Mouse (Mus musculus): ENCODE results near the gene Cd151.

DNA sequence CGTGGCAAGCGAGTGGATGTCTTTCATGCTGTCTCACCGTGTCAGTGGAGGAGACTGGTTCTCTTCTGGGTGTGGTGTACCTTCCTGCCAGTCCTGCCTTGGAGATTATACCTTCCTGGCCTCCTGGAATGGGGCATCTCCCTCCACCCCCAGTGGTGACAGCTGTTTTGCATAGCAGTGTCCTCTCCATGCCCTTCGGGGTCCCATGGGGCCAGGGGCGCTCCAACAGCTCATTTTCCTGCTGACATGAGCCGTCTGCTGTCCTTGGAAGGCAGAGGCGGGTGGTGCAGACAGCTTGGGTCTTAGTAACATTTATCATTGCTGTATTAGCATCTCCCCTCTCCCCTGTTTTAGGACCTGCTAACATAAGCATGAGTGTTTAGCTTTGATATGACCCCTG, 19.9 kb downstream of the Cd151 start:
- TF ChIP-seq POLR2A (IDR thresholded peaks at IDR 0.05; ENCODE audit: borderline replicate concordance, extremely low read depth, low read depth, low read length): no peak
- TF ChIP-seq CTCF (IDR thresholded peaks at IDR 0.05; ENCODE audit: insufficient read depth, low read length): no peak

Data from lung, adult 2 months (tissue).